Mouse (Mus musculus) c-Kit-positive CD71-positive TER-119-negative erythroid progenitor cells, embryonic 14.5 days (primary cell): ENCODE data around the gene Hip1r.

ENCODE experiments used
- DNase-seq: peaks from one replicate; pipeline ENCODE4 v3.0.0-alpha.2; 2013; ENCODE audit warnings: low read depth

The Hip1r gene

DNA sequence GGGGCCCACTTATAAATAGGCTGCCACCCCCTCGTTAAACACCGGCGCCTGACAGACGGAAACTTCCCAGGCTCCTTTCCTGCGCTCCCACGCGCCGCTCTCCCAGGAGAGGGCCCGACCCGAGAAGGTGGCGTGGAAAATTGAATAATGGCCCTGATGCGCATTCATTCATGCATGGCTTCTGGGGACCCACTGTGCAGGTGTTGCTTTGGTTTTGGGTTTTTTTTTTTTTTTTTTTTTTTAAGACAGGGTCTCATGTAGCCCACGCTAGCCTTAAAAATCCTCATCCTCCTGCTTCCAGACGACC, 704 bp downstream of the Hip1r start:
- DNase-seq = no peak

- DNase-seq = no peak
Observed at GRCm38 (mm10) chr5:123974616-123975111, 1.2 kb downstream of the Hip1r start.

GRCm38 (mm10) chr5:123975668-123976180, 2.3 kb downstream of the Hip1r start:
- no peak for DNase-seq

DNA sequence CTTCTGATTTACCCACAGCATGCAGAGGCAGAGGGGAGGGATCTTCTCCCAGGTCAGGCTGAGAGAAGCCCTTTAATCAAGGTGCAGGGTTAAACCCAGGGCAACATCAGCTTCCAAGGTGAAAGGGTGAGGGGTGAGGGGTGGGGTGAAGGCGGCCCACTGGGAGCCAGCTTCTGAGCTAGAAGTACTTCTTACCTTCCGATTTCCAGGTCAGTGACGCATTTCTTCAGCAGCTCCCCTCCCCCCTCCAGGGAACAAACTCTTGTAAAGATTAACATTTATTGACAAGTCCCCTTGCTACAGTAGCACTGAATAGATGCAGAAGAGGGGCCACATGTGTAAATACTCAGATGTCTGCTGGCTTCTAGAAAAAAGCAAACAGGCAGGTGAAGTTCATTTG, 3.8 kb downstream of the Hip1r start:
- DNase-seq = no peak

GRCm38 (mm10) chr5:123978131-123978530, 4.7 kb downstream of the Hip1r start:
- DNase-seq = no peak

GRCm38 (mm10) chr5:123979221-123979979, 6.0 kb downstream of the Hip1r start:
- DNase-seq = no peak

DNA sequence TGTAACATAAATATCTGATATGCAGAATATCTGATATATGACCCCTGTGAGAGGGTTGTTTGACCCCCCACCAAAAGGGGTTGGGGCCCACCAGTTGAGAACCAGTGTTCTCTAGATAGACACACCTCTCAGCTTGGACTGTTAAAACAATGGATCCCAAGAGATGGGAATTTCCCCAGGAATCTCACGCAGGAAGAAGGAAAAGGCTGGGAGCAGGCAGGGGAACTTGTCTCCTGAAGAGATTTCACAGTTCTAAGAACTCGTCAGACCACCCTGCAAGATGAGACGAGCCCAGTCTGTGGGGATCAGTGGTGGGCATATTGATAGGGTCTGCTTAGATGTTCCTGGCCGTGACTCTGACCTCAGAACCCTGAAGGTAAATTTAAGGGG, 6.5 kb downstream of the Hip1r start:
- DNase-seq = no peak

DNA sequence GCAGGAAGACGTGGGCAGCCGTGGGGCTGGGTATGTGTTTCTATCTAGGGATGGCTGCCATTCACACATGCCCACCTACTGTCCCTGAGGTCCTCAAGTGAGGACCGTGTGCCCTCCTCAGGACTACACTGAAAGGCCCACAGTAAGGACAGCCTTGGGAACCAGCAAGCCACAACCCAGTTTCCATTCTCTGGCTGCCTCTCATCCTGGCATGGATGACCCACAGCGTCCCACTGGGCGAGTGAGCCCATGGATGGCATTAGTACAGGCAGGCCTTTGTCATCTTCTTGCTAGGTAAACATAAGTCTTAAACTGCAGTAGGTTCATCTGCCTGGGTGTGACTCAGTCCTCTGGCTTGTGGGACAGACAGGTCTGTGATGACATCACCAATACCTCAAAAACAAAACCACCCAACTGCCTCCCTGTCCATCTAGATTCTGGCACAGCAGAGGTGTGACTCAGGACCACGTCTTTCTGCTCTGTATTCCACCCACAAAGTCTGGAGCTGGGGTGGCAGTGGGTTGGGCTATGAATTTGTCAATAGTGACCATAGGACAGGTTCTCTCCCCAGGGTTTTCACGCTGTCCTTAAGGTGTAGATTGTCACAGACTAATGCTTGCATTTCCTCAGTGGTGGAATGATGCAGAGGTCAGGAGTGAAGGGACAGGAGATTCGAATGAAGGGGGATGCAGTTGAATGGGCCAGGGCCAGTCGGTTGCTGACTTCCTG, 7.3 kb downstream of the Hip1r start:
- DNase-seq = no peak

DNA sequence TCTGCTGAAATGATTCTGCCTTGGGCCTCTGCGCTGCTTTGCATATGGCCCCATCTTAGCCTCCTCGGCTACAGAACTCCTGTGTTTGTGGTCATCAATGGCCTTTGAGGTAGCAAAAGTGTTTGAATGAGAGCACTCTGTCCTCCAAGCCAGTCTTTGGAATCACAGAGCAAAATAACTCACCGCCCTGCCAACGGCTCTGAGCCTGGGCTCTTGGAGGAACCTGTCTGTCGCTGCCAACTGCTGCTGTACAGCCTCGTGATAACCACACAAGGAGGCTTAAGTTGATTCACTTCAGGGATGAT, 7.8 kb downstream of the Hip1r start:
- no peak for DNase-seq

- no peak for DNase-seq
Observed at GRCm38 (mm10) chr5:123982838-123983237, 9.4 kb downstream of the Hip1r start.

GRCm38 (mm10) chr5:123985434-123985833, 12.0 kb downstream of the Hip1r start:
- no peak for DNase-seq

DNA sequence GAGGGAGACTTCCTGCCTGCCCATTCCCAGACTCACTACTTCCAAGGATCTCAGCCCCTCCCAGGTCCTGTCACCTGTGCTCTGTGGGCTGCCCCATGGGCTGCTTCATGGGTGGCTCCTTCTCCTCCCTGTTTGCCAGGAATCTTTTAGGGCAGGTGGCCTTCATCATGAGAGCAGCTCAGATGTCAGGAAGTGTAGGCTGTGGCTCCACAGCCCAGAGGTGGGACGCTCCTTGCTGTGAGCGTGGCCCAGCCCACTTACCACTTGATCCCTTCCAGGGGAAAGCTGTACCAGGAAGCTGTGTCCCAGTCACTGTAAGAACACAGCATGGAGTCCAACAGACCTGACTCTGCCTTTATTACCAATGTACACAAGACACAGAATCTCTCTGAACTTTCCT, 13.5 kb downstream of the Hip1r start:
- DNase-seq = no peak

GRCm38 (mm10) chr5:123987511-123987910, 14.1 kb downstream of the Hip1r start:
- no peak for DNase-seq

DNA sequence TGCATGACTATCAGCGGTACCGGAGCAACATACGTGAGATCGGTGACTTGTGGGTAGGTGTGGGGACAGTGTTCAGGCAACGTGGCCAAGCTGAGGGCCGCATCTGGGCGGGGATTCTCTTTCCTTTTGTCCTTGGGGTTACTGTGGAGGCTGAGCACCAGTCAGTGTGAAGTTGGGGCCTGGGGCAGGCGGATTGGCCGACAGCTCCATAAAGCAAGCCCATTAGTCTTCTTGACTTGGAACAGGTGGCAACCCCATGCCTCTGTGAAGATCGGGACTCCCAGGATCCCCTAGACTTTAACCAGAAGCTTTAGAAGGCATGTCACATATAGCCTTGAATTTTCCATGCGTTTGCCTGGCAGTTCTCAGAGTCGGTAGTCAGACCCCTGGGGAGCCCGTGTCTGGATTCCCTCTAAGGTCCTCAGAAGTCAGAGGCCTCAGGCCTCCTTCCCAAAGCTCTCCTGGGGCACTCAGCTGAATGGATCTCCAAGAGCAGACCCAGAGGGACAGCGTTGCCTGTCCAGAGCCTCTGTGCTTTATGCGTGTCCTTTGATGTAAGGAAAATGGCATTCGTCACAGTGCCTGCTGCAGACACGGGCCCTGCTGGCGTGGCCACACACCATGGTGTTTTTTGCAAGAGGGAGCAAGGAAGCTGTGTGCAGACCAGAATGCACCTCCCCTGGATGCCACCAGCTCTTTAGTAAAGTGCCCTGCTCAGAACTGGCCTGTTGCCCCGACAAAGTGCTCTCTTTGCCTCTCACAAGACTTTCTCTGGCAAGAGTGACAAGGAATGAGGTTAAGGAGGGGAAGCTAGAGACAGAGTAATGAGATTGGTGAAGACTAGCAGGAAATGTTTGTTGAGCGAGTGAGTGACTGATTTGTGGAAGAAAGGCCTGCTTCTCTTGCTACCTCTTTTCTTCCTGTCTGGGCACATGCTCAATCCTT, 16.8 kb downstream of the Hip1r start:
- DNase-seq = no peak

DNA sequence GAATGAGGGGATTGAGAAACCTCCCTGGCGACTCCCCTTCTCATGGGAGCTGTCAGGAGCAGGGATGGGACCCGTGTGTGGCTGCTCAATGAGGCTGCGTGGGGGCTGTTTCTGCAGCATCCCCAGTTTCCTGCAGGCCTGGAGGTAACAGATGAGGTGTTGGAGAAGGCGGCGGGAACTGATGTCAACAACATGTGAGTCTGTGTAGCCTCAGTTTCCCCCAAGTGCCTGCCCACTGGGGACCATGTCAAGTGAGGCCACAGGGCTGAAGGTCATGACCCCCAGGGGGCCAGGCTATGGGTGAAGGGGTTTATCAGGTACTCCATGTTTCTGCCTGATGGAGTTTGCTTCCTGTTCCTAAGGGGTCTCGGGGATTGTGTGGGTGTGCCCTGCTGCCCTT, 17.9 kb downstream of the Hip1r start:
- DNase-seq = no peak

DNA sequence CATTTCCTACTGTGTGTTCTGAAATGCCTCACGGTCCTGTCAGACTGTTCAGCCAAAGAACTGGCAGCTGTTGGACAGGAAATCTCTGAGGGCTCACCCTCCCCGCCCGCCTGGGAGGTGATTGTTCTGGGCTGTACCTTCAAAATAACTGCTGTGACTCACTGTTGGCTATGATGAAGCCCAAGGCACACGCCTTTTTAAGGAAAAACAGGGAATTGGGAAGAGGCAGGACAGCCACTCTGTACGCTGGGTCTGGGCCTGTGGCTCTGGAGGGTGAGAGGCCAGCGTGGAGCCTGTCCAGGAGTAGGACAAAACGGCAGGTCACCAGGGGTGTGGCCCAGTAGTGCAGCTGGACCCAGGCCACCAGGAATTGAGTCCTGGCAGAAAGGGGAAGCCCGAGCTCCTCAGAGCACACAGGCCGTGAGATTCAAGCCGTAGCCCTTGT, 18.8 kb downstream of the Hip1r start:
- no peak for DNase-seq

- DNase-seq = peak; percentile 60
Observed at GRCm38 (mm10) chr5:123992794-123993193, 19.4 kb downstream of the Hip1r start.

GRCm38 (mm10) chr5:123993263-123994036, 20.0 kb downstream of the Hip1r start:
- no peak for DNase-seq

DNA sequence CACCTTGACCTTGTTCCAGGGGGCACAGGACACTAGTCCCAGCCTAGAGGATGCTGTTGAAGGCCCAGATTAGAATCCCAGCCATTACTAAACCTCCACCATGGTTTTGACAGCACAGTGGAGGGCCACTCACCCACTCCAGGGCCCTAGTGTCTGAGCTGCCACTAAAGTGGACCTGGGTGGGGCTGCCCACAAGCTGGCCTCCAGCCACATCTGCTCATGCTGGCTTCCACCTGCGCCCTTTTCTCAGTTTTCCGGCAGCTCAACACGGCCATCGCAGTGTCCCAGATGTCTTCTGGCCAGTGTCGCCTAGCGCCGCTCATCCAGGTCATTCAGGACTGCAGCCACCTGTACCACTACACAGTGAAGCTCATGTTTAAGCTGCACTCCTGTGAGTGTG, 21.0 kb downstream of the Hip1r start:
- no peak for DNase-seq

- DNase-seq = no peak
Observed at GRCm38 (mm10) chr5:123995388-123995787, 22.0 kb downstream of the Hip1r start.

DNA sequence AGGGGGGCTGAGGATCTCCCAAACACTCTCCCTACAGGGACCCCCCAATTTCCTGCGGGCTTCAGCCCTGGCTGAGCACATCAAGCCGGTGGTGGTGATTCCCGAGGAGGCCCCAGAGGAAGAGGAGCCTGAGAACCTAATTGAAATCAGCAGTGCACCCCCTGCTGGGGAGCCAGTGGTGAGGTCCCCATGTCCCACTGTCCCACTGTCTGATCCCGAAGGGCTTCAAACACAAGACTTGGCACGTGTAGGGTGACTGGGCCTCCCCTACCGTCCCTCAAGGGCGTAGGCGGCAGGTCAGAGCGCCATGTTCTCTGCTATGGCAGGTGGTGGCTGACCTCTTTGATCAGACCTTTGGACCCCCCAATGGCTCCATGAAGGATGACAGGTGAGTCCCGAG, 22.8 kb downstream of the Hip1r start:
- DNase-seq = no peak

GRCm38 (mm10) chr5:123996695-123997094, 23.3 kb downstream of the Hip1r start:
- DNase-seq = no peak
